Mouse (Mus musculus) embryonic stem cell, embryonic (primary cell): ENCODE data around the gene Amer1.

Experiments used
- CTCF ChIA-PET, 4 experiments: fragments of 300-600 bp in 2 of 4; fragments of 350-600 bp in 2 of 4; sonication (Branson Sonifier 250); formaldehyde crosslinking; loops; one replicate each; lab custom pipeline; 2022; ENCODE audit warnings: inconsistent platforms in 2 of 4; lab: Charles Lee
- POLR2A ChIA-PET, 4 experiments: fragments of 300-600 bp in 2 of 4; fragments of 350-600 bp in 2 of 4; sonication (Branson Sonifier 250); formaldehyde crosslinking; loops; one replicate each; lab custom pipeline; 2022; ENCODE audit warnings: antibody characterized with exemption in 4 of 4, inconsistent platforms in 1 of 4; lab: Charles Lee

The Amer1 gene

DNA sequence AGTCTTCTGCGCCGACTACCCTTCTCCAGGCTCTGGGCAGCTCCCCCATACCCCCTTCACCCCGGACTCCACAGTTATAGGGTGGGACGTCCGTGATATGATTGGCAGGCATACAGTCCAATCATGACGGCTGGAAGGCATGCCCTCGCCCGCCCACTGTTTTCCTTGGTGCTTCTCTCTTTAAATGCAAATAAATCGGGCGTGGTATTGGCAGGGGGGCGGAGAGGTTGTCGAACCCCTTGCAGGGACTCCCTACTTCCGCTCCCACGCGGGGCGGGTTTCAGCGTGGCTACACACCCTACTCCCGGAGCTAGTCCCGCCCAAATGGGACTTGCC lies at the start of gene Amer1:
Amer1 (minus strand) TSS at position 97 of the 336 bp plus-strand sequence.
- ChIA-PET CTCF (interaction anchor here in 1 of 4 experiments (0.7 kb wide), 1 partner anchor 579 kb away, joined by 3 read pairs; no protein-coding TSS in a partner anchor), POLR2A (interaction anchor here in 2 of 4 experiments (0.6 to 1.6 kb wide), 5 partner anchors 13 to 903 kb away, joined by 3 to 5 read pairs (median 4); partner anchors contain the start of gene Maged1 (in 1 of the 2))

DNA sequence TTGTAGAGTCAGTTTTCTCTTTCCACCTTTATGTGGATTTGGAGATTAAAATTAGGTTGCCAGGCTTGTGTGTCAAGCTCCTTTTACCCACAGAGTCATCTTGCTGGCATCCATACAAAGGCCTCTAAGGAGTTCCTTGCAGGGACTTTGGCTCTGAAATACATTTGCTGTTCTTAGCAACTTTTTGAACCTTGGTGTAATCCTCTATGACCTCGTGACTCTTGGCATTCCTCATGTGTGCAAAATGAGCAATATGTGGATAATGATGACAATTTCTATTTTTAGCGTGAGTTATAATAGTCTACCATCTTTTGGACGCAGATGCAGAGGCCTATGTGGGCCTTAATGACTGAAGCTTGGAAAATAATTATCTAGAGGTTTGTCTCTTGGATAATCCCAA lies 12.5 kb upstream of the Amer1 start:
- ChIA-PET CTCF (no interaction called here), POLR2A (interaction anchor here in 1 of 4 experiments (0.6 kb wide), 1 partner anchor 21 kb away, joined by 5 read pairs; no protein-coding TSS in a partner anchor)

DNA sequence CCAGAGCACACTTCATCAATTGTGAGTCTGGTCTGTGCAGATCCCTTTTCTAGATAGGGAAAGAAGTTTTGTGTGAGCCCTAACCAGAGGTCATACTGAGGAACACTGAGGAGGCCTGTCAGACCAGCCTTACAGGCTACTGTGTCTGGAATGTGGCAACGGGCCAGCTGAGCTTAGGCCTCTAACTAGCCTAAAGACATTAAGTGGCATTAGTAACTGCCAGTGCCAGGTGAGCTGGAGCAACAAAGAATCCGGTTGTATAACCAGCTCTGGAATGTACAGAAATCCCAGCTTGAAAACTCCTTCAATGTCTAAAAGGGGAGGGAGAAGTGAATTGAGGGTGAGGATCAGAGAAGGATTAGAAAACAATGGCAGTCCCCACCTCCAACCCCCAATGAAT lies 1.2 kb upstream of the Amer1 start:
- ChIA-PET POLR2A (no interaction called here), CTCF (no interaction called here)

DNA sequence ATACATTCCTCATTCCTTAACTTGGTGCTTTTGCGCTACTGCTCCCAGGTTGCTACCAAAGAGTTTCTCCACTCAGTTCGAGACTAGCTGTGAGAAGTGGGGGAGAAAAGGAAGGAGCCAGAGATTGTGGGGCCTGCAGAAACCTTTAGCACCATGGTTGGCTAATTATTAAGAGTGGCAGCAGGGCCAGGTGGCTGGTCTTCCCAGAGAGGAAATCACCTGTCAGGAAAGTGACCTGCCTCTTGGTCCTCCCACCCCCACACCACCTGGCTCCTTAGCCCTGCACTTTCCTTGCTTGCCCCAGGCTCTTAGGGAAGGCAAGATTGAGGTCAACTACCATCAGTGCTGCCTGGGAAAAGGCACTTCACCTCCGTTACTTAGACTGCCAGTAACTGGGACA lies 469 bp upstream of the Amer1 start:
- CTCF ChIA-PET = no interaction called here
- POLR2A ChIA-PET = interaction anchor here in 2 of 4 experiments (1.2 to 1.6 kb wide), 4 partner anchors 13 to 903 kb away, joined by 3 to 5 read pairs (median 4); partner anchors contain the start of gene Maged1 (in 1 of the 2)

DNA sequence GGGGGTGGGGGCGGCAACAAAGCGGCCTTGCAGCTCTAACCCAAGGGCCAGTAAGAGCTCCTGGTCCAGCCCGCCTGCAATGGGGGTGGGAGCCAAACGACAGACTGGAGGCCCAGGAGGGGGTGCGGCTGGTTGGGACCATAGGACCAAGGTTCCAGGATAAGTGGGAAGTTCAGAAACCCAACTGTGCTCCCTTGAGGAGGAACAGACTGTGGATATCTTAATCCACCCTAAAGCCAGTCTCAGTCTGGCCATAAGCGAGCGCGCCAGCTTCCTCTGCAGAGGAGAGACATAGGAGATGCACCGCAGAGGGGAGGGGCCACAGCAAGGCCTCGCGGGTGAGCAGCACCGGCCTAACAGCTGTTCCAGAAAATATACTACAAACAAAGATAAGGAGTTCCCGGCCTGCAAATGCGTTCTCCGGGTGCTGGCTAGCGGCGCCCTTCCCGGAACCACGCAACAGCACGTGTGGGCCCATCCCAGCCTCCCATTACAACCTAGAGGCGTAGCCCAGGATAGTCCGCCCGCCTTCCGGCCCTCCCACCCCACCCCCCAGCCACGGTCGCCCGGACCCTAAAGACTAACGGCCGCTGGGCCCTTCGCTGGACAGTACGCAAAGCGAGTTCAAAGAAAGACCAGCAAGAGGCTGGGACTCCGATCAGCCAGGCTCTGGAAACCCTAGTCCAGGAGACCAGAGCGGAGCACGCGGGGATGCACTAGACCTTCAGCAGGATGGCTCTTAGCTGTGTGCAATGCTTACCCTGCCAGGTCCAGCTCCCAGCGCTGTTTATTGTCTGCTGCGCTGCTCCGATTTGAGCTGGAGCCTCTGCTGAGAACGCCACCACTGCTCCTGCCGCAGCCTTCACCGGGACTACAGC lies 535 bp downstream of the Amer1 start:
- CTCF ChIA-PET = interaction anchor here in 1 of 4 experiments (0.7 kb wide), 1 partner anchor 578 kb away, joined by 3 read pairs; no protein-coding TSS in a partner anchor
- POLR2A ChIA-PET = interaction anchor here in 2 of 4 experiments (0.6 to 1.6 kb wide), 5 partner anchors 14 to 902 kb away, joined by 3 to 5 read pairs (median 4); partner anchors contain the start of gene Maged1 (in 1 of the 2)

DNA sequence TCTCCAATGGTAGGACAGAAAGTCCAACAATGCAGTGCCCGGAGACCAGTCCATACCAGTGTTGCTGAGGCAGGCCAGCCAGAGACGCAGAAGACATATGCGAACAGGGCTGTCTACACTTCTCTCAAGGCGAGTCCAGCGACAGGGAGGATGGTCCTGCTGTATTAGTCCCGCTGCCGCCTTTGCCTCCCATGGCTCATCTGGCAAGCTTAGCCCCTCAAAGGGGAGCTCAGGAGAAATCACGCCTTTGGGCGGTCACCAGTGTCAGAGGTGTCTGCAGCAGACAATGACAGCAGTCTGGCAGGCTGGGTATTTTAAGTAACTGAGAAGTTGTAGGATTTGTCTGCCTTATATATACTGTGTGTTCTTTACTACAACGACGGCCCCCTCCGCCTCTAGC lies 1.3 kb downstream of the Amer1 start:
- CTCF ChIA-PET = no interaction called here
- POLR2A ChIA-PET = no interaction called here

DNA sequence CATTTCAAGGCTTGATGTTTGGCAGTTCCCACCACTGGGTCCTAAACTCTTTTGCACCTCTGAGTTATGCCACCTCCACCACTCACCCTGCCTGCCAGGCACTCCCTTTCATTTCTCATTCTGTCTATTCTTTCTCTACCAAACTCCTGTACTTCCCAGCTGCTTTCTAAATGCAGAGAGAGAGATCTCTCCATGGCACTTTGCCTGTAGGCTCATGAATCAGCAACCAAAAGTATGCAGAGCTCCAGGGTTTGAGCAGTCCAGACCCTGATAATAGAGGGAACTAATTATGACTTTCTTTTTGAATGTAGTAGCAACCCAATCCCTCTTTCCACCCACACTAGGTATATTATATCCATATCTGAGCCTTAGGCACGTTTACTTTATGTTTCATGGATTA lies 2.4 kb downstream of the Amer1 start:
- CTCF ChIA-PET = no interaction called here
- POLR2A ChIA-PET = interaction anchor here in 1 of 4 experiments (0.5 kb wide), 1 partner anchor 297 kb away, joined by 3 read pairs; no protein-coding TSS in a partner anchor

DNA sequence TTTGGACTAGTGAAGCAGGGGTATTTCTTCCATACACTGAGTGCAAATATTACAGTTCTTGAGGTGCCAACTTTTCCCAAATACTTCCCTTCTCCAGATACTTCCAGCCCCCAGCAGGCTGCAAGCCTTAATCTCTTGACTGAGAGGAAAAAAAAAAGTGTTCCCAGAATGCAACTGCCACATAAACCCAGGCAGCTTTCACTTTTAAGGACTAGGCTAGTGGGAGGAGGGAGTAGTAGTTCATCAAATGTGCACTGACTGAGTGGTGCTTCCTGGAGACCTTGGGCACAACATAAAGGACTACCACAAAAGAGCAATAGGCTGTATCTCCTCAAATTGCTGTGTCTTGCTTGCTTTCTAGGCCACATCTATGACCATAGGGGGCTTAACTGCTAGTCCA lies 3.4 kb downstream of the Amer1 start:
- CTCF ChIA-PET = interaction anchor here in 1 of 4 experiments (0.7 kb wide), 1 partner anchor 516 kb away, joined by 5 read pairs; no protein-coding TSS in a partner anchor
- POLR2A ChIA-PET = interaction anchor here in 1 of 4 experiments (0.8 kb wide), 1 partner anchor 209 kb away, joined by 3 read pairs; no protein-coding TSS in a partner anchor

DNA sequence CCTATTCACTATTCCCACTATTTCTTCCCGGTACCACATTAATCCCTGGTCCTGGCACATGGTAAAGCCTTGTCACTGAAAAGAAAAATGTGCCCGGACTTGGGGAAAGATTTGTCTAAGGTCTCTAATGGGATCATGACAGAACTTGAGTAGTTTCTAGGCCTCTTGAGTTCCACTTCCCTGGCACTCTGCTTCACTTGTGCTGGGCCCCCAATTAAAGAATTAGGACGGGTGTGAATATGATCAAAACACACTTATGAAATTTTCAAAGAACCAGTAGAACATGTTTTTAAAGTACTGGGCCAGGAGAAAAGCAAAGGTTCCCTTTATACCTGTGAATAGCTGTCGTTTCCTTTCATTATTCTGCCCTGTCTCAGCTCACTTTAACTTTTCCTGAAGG lies 6.2 kb downstream of the Amer1 start:
- CTCF ChIA-PET = no interaction called here
- POLR2A ChIA-PET = no interaction called here

DNA sequence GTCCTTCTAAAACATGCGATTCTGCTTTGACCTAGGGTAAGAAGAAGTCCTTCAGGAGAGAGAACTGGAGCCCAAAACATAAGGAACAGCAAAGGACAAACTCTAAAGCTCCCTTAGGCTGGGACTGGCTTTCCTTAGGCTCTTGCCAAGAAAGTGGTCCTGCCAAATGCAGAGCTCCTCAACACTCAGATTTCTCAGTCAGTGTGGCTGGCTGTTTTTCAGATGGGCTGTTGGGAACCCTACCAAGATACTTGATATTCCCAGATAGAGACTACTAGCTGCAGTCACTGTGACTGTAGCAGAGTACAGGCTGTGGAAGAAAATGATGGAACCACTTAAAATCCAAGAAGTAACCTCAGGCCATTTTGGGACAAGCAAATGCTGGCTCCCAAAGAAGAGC lies 7.4 kb downstream of the Amer1 start:
- POLR2A ChIA-PET = no interaction called here
- CTCF ChIA-PET = no interaction called here

DNA sequence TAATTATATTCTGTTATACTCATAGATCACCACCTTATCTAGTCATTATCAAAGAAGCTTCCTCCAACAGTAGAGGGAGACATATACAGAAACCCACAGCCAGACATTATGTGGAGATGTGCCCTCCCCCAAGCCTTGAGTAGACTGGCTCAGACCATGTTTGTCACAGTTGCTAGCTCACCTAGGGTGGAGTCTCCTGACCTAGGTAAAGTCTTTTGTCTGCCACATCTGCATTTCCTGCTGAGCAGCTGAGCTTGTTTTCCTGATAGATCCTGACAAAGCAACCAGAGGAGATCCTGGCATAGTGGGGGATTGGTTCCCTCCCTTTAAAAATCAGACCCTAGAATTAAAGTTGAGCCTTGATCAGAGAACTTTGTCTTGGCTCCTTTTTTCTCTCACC lies 71.6 kb downstream of the Amer1 start:
- CTCF ChIA-PET = no interaction called here
- POLR2A ChIA-PET = no interaction called here
